Mouse (Mus musculus) testis, adult 2 months (tissue): ENCODE measurements around the gene Dnajc4.

ENCODE experiments used
- CTCF ChIP-seq: fragments of 200-500 bp; IDR thresholded peaks from 2 replicates; pipeline ENCODE4 v1.5.1; 2012; ENCODE audit warnings: low read depth, mild to moderate bottlenecking, inconsistent platforms, low read length, moderate library complexity; ENCODE audit not compliant: control insufficient read depth, insufficient read depth, insufficient replicate concordance
- POLR2A ChIP-seq: fragments of 200-500 bp; IDR thresholded peaks from 2 replicates; pipeline ENCODE4 v1.6.1; 2012; ENCODE audit warnings: low read depth, mild to moderate bottlenecking, inconsistent platforms, low read length, moderate library complexity; ENCODE audit not compliant: control insufficient read depth

DNA sequence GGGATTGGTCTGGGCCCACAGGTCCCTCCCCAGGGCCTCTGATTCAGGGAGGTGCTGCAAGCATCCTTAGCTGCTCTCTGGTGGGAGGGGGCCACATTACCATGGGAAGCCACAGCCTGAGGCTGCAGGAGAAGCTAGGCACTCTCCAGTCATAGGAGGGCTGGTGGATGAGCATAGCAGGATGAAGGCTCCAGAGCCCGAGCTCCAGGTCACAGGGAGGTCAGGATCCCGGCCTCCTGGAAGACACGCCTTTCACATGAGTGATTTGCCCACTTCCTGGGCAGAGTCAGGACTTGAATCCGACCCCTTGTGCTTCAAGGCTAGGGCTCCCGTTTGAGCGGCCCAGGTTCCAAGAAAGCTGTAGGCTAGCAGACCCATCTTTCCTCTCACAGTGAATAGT is 20.7 kb downstream of the Dnajc4 start:
- no peak for TF ChIP-seq CTCF
- no peak for TF ChIP-seq POLR2A
